Mouse (Mus musculus): ENCODE results near the gene Tpmt. TPM values are rescaled to one million over a fixed set of nuclear protein-coding genes. Genes with fewer than 3 reads are reported as not detected.
A peak's percentile ranks its signal among the peaks of the same experiment; 100 is the strongest.

Tpmt gene
- total and polyA plus RNA-seq, 2 experiments = 13.9 to 45.4 TPM

- Histone ChIP-seq H3K36me3 (ENCODE audit: control insufficient read depth, insufficient read depth, low read length) (no peaks in the 10 kb centered on the region), H3K79me2 (ENCODE audit: control insufficient read depth, insufficient read depth, low read length) (no peaks in the 10 kb centered on the region), H3K27ac (replicated peaks; ENCODE audit: insufficient read depth, low read depth, low read length) (no peak overlapping the region), H3K4me1 (ENCODE audit: control insufficient read depth, insufficient read depth, low read length) (peaks cover 5% of the 10 kb centered on the region; the same call in 1 of the 2 replicates), H3K9ac (ENCODE audit: low read depth, low read length) (no peak overlapping the region), H3K27me3 (ENCODE audit: control insufficient read depth, insufficient read depth, low read length) (no peaks in the 10 kb centered on the region), H3K4me3 (ENCODE audit: insufficient read depth, low read depth, low read length) (no peak overlapping the region; the same call in 1 of the 2 replicates)
- WGBS = 52% methylated on average over 5 of the region's 5 CpGs
- DNase-seq (ENCODE audit: extremely low read depth, low read depth, low spot score) = peak; percentile 25
- no peak for TF ChIP-seq POLR2A (IDR thresholded peaks at IDR 0.05; ENCODE audit: extremely low read depth, insufficient read depth, low read length)
- peak; percentile 81 for TF ChIP-seq CTCF (IDR thresholded peaks at IDR 0.05; ENCODE audit: low read depth, low read length)
Observed at GRCm38 (mm10) chr13:47017259-47017658, 27.3 kb downstream of the Tpmt start.

- H3K9ac ChIP-seq (ENCODE audit: low read depth, low read length) = no peak overlapping the region
- H3K36me3 ChIP-seq (ENCODE audit: control insufficient read depth, insufficient read depth, low read length) = no peaks in the 10 kb centered on the region
- no peaks in the 10 kb centered on the region for H3K27me3 ChIP-seq (ENCODE audit: control insufficient read depth, insufficient read depth, low read length)
- 83% methylated on average over 5 of the region's 5 CpGs for WGBS
- H3K4me1 ChIP-seq (ENCODE audit: control insufficient read depth, insufficient read depth, low read length) = 0 out of 2 replicates have a peak, but pooled peaks cover 2% of the 10 kb centered on the region
- TF ChIP-seq CTCF (IDR thresholded peaks at IDR 0.05; ENCODE audit: low read depth, low read length) = no peak
- no peak for TF ChIP-seq POLR2A (IDR thresholded peaks at IDR 0.05; ENCODE audit: extremely low read depth, insufficient read depth, low read length)
- H3K4me3 ChIP-seq (ENCODE audit: insufficient read depth, low read depth, low read length) = no peak overlapping the region
- no peaks in the 10 kb centered on the region for H3K79me2 ChIP-seq (ENCODE audit: control insufficient read depth, insufficient read depth, low read length)
- DNase-seq (ENCODE audit: extremely low read depth, low read depth, low spot score) = no peak
- no peak overlapping the region for H3K27ac ChIP-seq (replicated peaks; ENCODE audit: insufficient read depth, low read depth, low read length)
Observed at GRCm38 (mm10) chr13:47015195-47015501, 29.4 kb downstream of the Tpmt start.

GRCm38 (mm10) chr13:47014334-47015194 lies 30.0 kb downstream of the Tpmt start, which contains the start of gene Nhlrc1:
Gene Nhlrc1 (minus strand): TSS chr13:47014850.
- TF ChIP-seq POLR2A (IDR thresholded peaks at IDR 0.05; ENCODE audit: extremely low read depth, insufficient read depth, low read length) = 0 out of 2 replicates have a peak, but pooled peaks have one; percentile 18
- TF ChIP-seq CTCF (IDR thresholded peaks at IDR 0.05; ENCODE audit: low read depth, low read length) = peak; percentile 92
- 3% methylated on average over 73 of the region's 73 CpGs for WGBS

DNA sequence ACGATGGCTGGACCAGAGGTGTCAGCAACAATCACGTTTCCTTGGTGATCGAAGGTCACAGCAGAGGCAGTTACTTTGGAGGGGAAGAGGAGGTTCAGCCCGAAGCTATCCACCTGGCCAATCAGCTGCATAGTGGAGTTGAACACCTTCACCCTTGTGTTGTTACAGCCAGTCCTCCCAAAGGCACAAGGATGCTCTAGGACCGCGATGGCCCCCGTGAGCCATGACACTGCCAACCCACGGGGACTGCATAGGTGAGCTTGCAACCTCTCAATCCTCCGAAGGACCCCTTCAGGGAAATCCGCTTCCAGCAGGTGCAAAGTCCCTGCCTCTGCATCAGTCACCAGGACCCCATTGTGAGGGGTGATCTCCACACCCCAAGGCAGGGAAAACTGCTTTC lies 30.8 kb downstream of the Tpmt start:
- H3K4me1 ChIP-seq (ENCODE audit: control insufficient read depth, insufficient read depth, low read length) = 0 out of 2 replicates have a peak, but pooled peaks cover 2% of the 10 kb centered on the region
- no peaks in the 10 kb centered on the region for H3K27me3 ChIP-seq (ENCODE audit: control insufficient read depth, insufficient read depth, low read length)
- no peak overlapping the region for H3K27ac ChIP-seq (replicated peaks; ENCODE audit: insufficient read depth, low read depth, low read length)
- no peak for DNase-seq (ENCODE audit: extremely low read depth, low read depth, low spot score)
- H3K9ac ChIP-seq (ENCODE audit: low read depth, low read length) = no peak overlapping the region
- no peaks in the 10 kb centered on the region for H3K79me2 ChIP-seq (ENCODE audit: control insufficient read depth, insufficient read depth, low read length)
- WGBS = 78% methylated on average over 10 of the region's 10 CpGs
- no peaks in the 10 kb centered on the region for H3K36me3 ChIP-seq (ENCODE audit: control insufficient read depth, insufficient read depth, low read length)
- H3K4me3 ChIP-seq (ENCODE audit: insufficient read depth, low read depth, low read length) = no peak overlapping the region
- no peak for TF ChIP-seq CTCF (IDR thresholded peaks at IDR 0.05; ENCODE audit: low read depth, low read length)
- TF ChIP-seq POLR2A (IDR thresholded peaks at IDR 0.05; ENCODE audit: extremely low read depth, insufficient read depth, low read length) = no peak

More at GRCm38 (mm10) chr13:47014334-47015194, 30.0 kb downstream of the Tpmt start, which contains the start of gene Nhlrc1:
- Histone ChIP-seq H3K9ac (ENCODE audit: low read depth, low read length) (peak within 1 kb of the TSS; percentile 86), H3K79me2 (ENCODE audit: control insufficient read depth, insufficient read depth, low read length) (no peaks in the 10 kb centered on the region), H3K36me3 (ENCODE audit: control insufficient read depth, insufficient read depth, low read length) (no peaks in the 10 kb centered on the region), H3K27me3 (ENCODE audit: control insufficient read depth, insufficient read depth, low read length) (no peaks in the 10 kb centered on the region), H3K4me3 (ENCODE audit: insufficient read depth, low read depth, low read length) (peak within 1 kb of the TSS; percentile 68), H3K27ac (replicated peaks; ENCODE audit: insufficient read depth, low read depth, low read length) (no peak within 1 kb of the TSS), H3K4me1 (ENCODE audit: control insufficient read depth, insufficient read depth, low read length) (0 out of 2 replicates have a peak, but pooled peaks cover 2% of the 10 kb centered on the region)
- DNase-seq (ENCODE audit: extremely low read depth, low read depth, low spot score) = peak; percentile 46

DNA sequence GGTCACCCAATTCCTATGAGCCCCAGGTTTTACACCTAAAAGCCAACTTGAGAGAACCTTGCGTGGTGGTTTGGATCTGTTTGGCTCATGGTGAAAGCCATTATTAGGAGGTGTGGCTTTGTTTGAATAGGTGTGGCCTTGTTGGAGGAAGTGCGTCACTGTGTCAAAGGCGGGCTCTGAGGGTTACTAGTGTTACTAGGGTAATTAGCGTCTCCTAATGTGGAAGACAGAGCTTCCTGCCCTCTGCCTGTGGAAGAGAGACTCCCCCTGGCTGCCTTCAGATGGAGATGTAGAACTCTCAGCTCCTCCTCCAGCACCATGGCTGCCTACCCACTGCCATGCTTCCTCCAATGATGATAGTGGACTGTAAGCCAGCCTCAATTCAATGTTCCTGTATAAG lies 42.9 kb downstream of the Tpmt start:
- H3K27ac ChIP-seq (replicated peaks; ENCODE audit: insufficient read depth, low read depth, low read length) = no peak overlapping the region
- no peaks in the 10 kb centered on the region for H3K36me3 ChIP-seq (ENCODE audit: control insufficient read depth, insufficient read depth, low read length)
- WGBS = 95% methylated on average over 4 of the region's 4 CpGs
- H3K9ac ChIP-seq (ENCODE audit: low read depth, low read length) = no peak overlapping the region
- H3K79me2 ChIP-seq (ENCODE audit: control insufficient read depth, insufficient read depth, low read length) = no peaks in the 10 kb centered on the region
- no peak overlapping the region for H3K4me3 ChIP-seq (ENCODE audit: insufficient read depth, low read depth, low read length)
- H3K4me1 ChIP-seq (ENCODE audit: control insufficient read depth, insufficient read depth, low read length) = no peaks in the 10 kb centered on the region; the same call in 1 of the 2 replicates
- no peak for DNase-seq (ENCODE audit: extremely low read depth, low read depth, low spot score)
- H3K27me3 ChIP-seq (ENCODE audit: control insufficient read depth, insufficient read depth, low read length) = no peaks in the 10 kb centered on the region
- TF ChIP-seq CTCF (IDR thresholded peaks at IDR 0.05; ENCODE audit: low read depth, low read length) = no peak

DNA sequence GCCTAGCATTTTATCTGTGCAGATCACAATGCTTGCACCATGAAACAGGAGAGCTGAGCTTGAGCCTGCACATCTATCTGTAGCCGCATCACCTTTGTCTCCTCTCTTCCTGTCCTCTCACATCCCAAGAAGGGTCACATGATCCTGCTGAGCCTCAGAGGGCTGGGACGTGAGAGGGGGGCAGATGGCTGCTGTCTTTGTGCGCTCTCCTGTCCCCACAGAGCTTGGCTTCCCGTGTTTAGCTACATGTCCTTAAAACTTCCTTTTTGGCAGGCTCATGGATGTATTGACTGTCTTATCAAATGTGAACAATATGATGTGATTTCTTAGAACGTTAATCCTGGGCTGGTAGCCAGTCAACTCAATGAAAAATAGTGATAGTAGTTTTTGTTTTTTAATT lies 45.0 kb downstream of the Tpmt start:
- WGBS = 59% methylated on average over 5 of the region's 5 CpGs
- Histone ChIP-seq H3K9ac (ENCODE audit: low read depth, low read length) (no peak overlapping the region), H3K4me3 (ENCODE audit: insufficient read depth, low read depth, low read length) (no peak overlapping the region), H3K36me3 (ENCODE audit: control insufficient read depth, insufficient read depth, low read length) (no peaks in the 10 kb centered on the region), H3K79me2 (ENCODE audit: control insufficient read depth, insufficient read depth, low read length) (no peaks in the 10 kb centered on the region), H3K4me1 (ENCODE audit: control insufficient read depth, insufficient read depth, low read length) (no peaks in the 10 kb centered on the region; the same call in 1 of the 2 replicates), H3K27ac (replicated peaks; ENCODE audit: insufficient read depth, low read depth, low read length) (no peak overlapping the region), H3K27me3 (ENCODE audit: control insufficient read depth, insufficient read depth, low read length) (no peaks in the 10 kb centered on the region)
- TF ChIP-seq POLR2A (IDR thresholded peaks at IDR 0.05; ENCODE audit: extremely low read depth, insufficient read depth, low read length) (no peak), CTCF (IDR thresholded peaks at IDR 0.05; ENCODE audit: low read depth, low read length) (no peak)
- DNase-seq (ENCODE audit: extremely low read depth, low read depth, low spot score) = no peak
